8 mouse cellular contexts compared by ENCODE assay signal in the genomic region with DNA sequence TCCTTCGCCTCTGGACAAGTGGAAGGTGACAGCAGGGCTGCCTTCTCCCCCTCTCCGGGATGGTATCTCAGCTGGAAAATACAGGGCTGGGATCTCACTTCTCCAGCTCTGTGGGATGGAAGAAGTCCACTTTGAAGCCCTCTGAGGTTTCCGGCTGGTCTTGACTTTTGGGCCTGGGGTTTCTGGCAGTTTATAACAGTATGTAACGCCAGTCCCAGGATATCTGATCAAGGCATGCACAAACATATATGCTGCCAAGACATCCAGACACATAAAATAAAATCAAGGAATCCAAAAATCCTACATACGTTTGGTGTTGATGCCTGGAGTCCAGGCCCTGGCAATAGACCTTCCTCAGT. TPM values are rescaled to one million over a fixed set of nuclear protein-coding genes. Genes with fewer than 3 reads are reported as not detected.
DNase-seq lines count a peak whose midpoint lies in the region; ATAC-seq and TF ChIP-seq lines count a peak whose summit lies in the region.

No protein-coding gene starts in this region.

- ATAC-seq in hindbrain, embryonic 12.5 days (ENCODE audit: low FRiP score) = no peak
- ATAC-seq in midbrain, embryonic 13.5 days = no peak

- peak overlapping the region; percentile 74 for H3K9ac ChIP-seq in hindbrain, embryonic 12.5 days
- H3K9ac ChIP-seq in midbrain, embryonic 13.5 days (replicated peaks) = peak overlapping the region; percentile 77

- no peak overlapping the region for H3K27ac ChIP-seq in kidney, adult 2 months (ENCODE audit: insufficient read depth, low read depth, low read length)
- peak overlapping the region; percentile 55 for H3K27ac ChIP-seq in hindbrain, embryonic 12.5 days
- H3K27ac ChIP-seq in midbrain, embryonic 13.5 days = peak overlapping the region; percentile 19; the same call in 1 of the 2 replicates

- H3K27me3 ChIP-seq in kidney, adult 2 months (replicated peaks; ENCODE audit: control insufficient read depth, insufficient read depth, low read length) = no peaks in the 10 kb centered on the region
- H3K27me3 ChIP-seq in hindbrain, embryonic 12.5 days = no peaks in the 10 kb centered on the region
- no peaks in the 10 kb centered on the region for H3K27me3 ChIP-seq in midbrain, embryonic 13.5 days

- TF ChIP-seq CTCF in kidney, adult 2 months (conservative IDR thresholded peaks at IDR 0.05; ENCODE audit: insufficient read depth, insufficient read length, low read depth, low read length) = no peak
- no peak for TF ChIP-seq CTCF in brain, embryonic 14.5 days (IDR thresholded peaks at IDR 0.05; ENCODE audit: borderline replicate concordance, extremely low read depth, insufficient read depth, insufficient read length)

- no peak for TF ChIP-seq POLR2A in kidney, adult 2 months (IDR thresholded peaks at IDR 0.05; ENCODE audit: low read depth, low read length)
- TF ChIP-seq POLR2A in brain, embryonic 14.5 days (IDR thresholded peaks at IDR 0.05; ENCODE audit: borderline replicate concordance, extremely low read depth, insufficient read depth, insufficient read length, poor library complexity, severe bottlenecking) = no peak

- WGBS in kidney, adult 2 months = 40% methylated on average over 5 of the region's 5 CpGs
- 29% methylated on average over 5 of the region's 5 CpGs for WGBS in hindbrain, embryonic 12.5 days
- WGBS in midbrain, embryonic 13.5 days = 31% methylated on average over 5 of the region's 5 CpGs

- H3K9me3 ChIP-seq in hindbrain, embryonic 12.5 days (replicated peaks) = no peaks in the 10 kb centered on the region
- H3K9me3 ChIP-seq in midbrain, embryonic 13.5 days = no peaks in the 10 kb centered on the region

- peak overlapping the region; percentile 52; the same call in 1 of the 2 replicates for H3K4me3 ChIP-seq in kidney, adult 2 months (ENCODE audit: insufficient read depth, low read depth, low read length)
- peak overlapping the region; percentile 44 for H3K4me3 ChIP-seq in hindbrain, embryonic 12.5 days
- H3K4me3 ChIP-seq in midbrain, embryonic 13.5 days (replicated peaks) = peak overlapping the region; percentile 49

- H3K36me3 ChIP-seq in kidney, adult 2 months (ENCODE audit: control insufficient read depth, insufficient read depth, low read length) = no peaks in the 10 kb centered on the region
- no peaks in the 10 kb centered on the region for H3K36me3 ChIP-seq in hindbrain, embryonic 12.5 days
- H3K36me3 ChIP-seq in midbrain, embryonic 13.5 days = no peaks in the 10 kb centered on the region

- no peak for DNase-seq in kidney, adult 2 months
- no peak for DNase-seq in kidney, postnatal 4 days
- peak; percentile 10 for DNase-seq in brain, embryonic 14.5 days (ENCODE audit: low read depth)
- no peak for DNase-seq in cerebellum, adult 11 months
- DNase-seq in retina, embryonic 14.5 days (ENCODE audit: low spot score) = no peak
- DNase-seq in ovary, postnatal 10 days (ENCODE audit: low spot score) = no peak

- H3K4me2 ChIP-seq in hindbrain, embryonic 12.5 days (replicated peaks) = peak overlapping the region; percentile 86
- peak overlapping the region; percentile 86 for H3K4me2 ChIP-seq in midbrain, embryonic 13.5 days (replicated peaks)

- H3K4me1 ChIP-seq in kidney, adult 2 months (ENCODE audit: control insufficient read depth, insufficient read depth, low read length) = no peaks in the 10 kb centered on the region; the same call in 1 of the 2 replicates
- H3K4me1 ChIP-seq in hindbrain, embryonic 12.5 days = peaks cover 14% of the 10 kb centered on the region
- H3K4me1 ChIP-seq in midbrain, embryonic 13.5 days (replicated peaks) = peaks cover 13% of the 10 kb centered on the region

RNA-seq across cellular contexts. Expression of gene Spi1, which starts 3.2 kb away (rescaled TPM):
- polyA plus RNA-seq in kidney, adult 2 months (2012; rRNA removed) = 12.9 and 17.4 TPM in 2 replicates
- polyA plus RNA-seq in brain, embryonic 14.5 days (2012; rRNA removed) = 5.1 and 5.3 TPM in 2 replicates
- polyA plus RNA-seq in hindbrain, embryonic 12.5 days (2016; fragmentation: Nextera tagmentation; extraction: Ambion mirVana) = 4.2 and 4.6 TPM in 2 replicates
- 1.8 and 3.0 TPM in 2 replicates for polyA plus RNA-seq in midbrain, embryonic 13.5 days (2015; fragmentation: Nextera tagmentation; extraction: Ambion mirVana)

RNA-seq across cellular contexts. Expression of gene Slc39a13, which starts 8.8 kb away (rescaled TPM):
- polyA plus RNA-seq in kidney, adult 2 months (2012; rRNA removed) = 87.2 and 103 TPM in 2 replicates
- 50.7 and 58.1 TPM in 2 replicates for polyA plus RNA-seq in brain, embryonic 14.5 days (2012; rRNA removed)
- 32.6 and 36.1 TPM in 2 replicates for polyA plus RNA-seq in hindbrain, embryonic 12.5 days (2016; fragmentation: Nextera tagmentation; extraction: Ambion mirVana)
- 25.0 and 29.4 TPM in 2 replicates for polyA plus RNA-seq in midbrain, embryonic 13.5 days (2015; fragmentation: Nextera tagmentation; extraction: Ambion mirVana)

RNA-seq across cellular contexts. Expression of gene Psmc3, which starts 25.2 kb away (rescaled TPM):
- polyA plus RNA-seq in kidney, adult 2 months (2012; rRNA removed) = 114 and 127 TPM in 2 replicates
- polyA plus RNA-seq in brain, embryonic 14.5 days (2012; rRNA removed) = 159 and 160 TPM in 2 replicates
- polyA plus RNA-seq in hindbrain, embryonic 12.5 days (2016; fragmentation: Nextera tagmentation; extraction: Ambion mirVana) = 274 and 282 TPM in 2 replicates
- 251 and 254 TPM in 2 replicates for polyA plus RNA-seq in midbrain, embryonic 13.5 days (2015; fragmentation: Nextera tagmentation; extraction: Ambion mirVana)

RNA-seq across cellular contexts. Expression of gene Mybpc3, which starts 38.9 kb away (rescaled TPM):
- polyA plus RNA-seq in kidney, adult 2 months (2012; rRNA removed) = 0.14 and 0.24 TPM in 2 replicates
- polyA plus RNA-seq in brain, embryonic 14.5 days (2012; rRNA removed) = 0.03 TPM in 1 of 2 replicates, not detected in the other
- 0.28 and 0.30 TPM in 2 replicates for polyA plus RNA-seq in hindbrain, embryonic 12.5 days (2016; fragmentation: Nextera tagmentation; extraction: Ambion mirVana)
- not detected in 2 replicates for polyA plus RNA-seq in midbrain, embryonic 13.5 days (2015; fragmentation: Nextera tagmentation; extraction: Ambion mirVana)

RNA-seq across cellular contexts. Expression of gene Rapsn, which starts 43.6 kb away (rescaled TPM):
- polyA plus RNA-seq in kidney, adult 2 months (2012; rRNA removed) = 7.0 TPM in 2 replicates
- 0.83 and 1.1 TPM in 2 replicates for polyA plus RNA-seq in brain, embryonic 14.5 days (2012; rRNA removed)
- polyA plus RNA-seq in hindbrain, embryonic 12.5 days (2016; fragmentation: Nextera tagmentation; extraction: Ambion mirVana) = 2.5 and 4.1 TPM in 2 replicates
- 0.48 and 0.54 TPM in 2 replicates for polyA plus RNA-seq in midbrain, embryonic 13.5 days (2015; fragmentation: Nextera tagmentation; extraction: Ambion mirVana)
